Mouse (Mus musculus) lung, postnatal 0 days (tissue): ENCODE results near the gene Maats1. TPM values are rescaled to one million over a fixed set of nuclear protein-coding genes. Genes with fewer than 3 reads are reported as not detected.
A peak's percentile ranks its signal among the peaks of the same experiment; 100 is the strongest.

ENCODE experiments used
- ATAC-seq: fragments of 200-750 bp; cut with Nextera tagmentation; 2 replicates; pipeline ENCODE4 v1.8.0; 2017; ENCODE audit warnings: moderate library complexity
- DNase-seq: peaks from one replicate; pipeline ENCODE4 v3.0.0-alpha.2; 2016; ENCODE audit warnings: low spot score
- H3K27ac ChIP-seq: fragments of 300-500 bp; sonication (generic); 2 replicates; pipeline ENCODE4 v1.5.1; 2014; ENCODE audit warnings: antibody characterized with exemption, mild to moderate bottlenecking, low read length, mixed read lengths
- H3K27me3 ChIP-seq: fragments of 300-500 bp; sonication (generic); replicated peaks from 2 replicates; pipeline ENCODE4 v1.6.1; 2014; ENCODE audit warnings: low read length, mixed read lengths; ENCODE audit not compliant: insufficient read depth
- H3K36me3 ChIP-seq: fragments of 300-500 bp; sonication (generic); 2 replicates; pipeline ENCODE4 v1.6.1; 2014; ENCODE audit warnings: low read length, mixed read lengths; ENCODE audit not compliant: insufficient read depth
- H3K4me1 ChIP-seq: fragments of 300-500 bp; sonication (generic); 2 replicates; pipeline ENCODE4 v1.6.1; 2014; ENCODE audit warnings: antibody characterized with exemption, low read depth, low read length, mixed read lengths; ENCODE audit not compliant: insufficient read depth
- H3K4me2 ChIP-seq: fragments of 300-500 bp; sonication (generic); replicated peaks from 2 replicates; pipeline ENCODE4 v1.6.1; 2014; ENCODE audit warnings: low read depth, mild to moderate bottlenecking, low read length, moderate library complexity, mixed read lengths
- H3K4me3 ChIP-seq: fragments of 300-500 bp; sonication (generic); 2 replicates; pipeline ENCODE4 v1.5.1; 2014; ENCODE audit warnings: low read depth, low read length
- H3K9ac ChIP-seq: fragments of 300-500 bp; sonication (generic); replicated peaks from 2 replicates; pipeline ENCODE4 v1.6.1; 2014; ENCODE audit warnings: low read depth, mild to moderate bottlenecking
- H3K9me3 ChIP-seq: fragments of 300-500 bp; sonication (generic); 2 replicates; pipeline ENCODE4 v1.6.1; 2016; ENCODE audit warnings: low read length, mixed read lengths
- CTCF ChIP-seq: IDR thresholded peaks from 2 replicates; pipeline ENCODE4 v1.5.1; 2016; ENCODE audit warnings: antibody characterized with exemption, mild to moderate bottlenecking
- EP300 ChIP-seq: IDR thresholded peaks from 2 replicates; pipeline ENCODE4 v1.6.1; 2016; ENCODE audit warnings: antibody characterized with exemption, mild to moderate bottlenecking, control low read depth
- WGBS: fragments of 180-500 bp; shearing (Covaris S2); extraction: QIAGEN DNeasy Blood & Tissue Kit; methylation state at CpG from one replicate; pipeline ENCODE4 v1.1.7; 2014; 5-methylcytosine and 5-hydroxymethylcytosine counted together
- polyA plus RNA-seq: library from polyadenylated mRNA; unstranded; fragments of >200 nt; fragmentation: Nextera tagmentation; extraction: Ambion mirVana; gene quantifications from 2 replicates; pipeline ENCODE4 v1.2.1, GENCODE M21; 2015

Maats1 gene
- polyA plus RNA-seq, 1 experiment from 2014 or later = 2.6 TPM

GRCm38 (mm10) chr16:38248331-38248961, 93.5 kb downstream of the Maats1 start:
- 30% methylated on average over 13 of the region's 13 CpGs for WGBS

More at GRCm38 (mm10) chr16:38248331-38248961, 93.5 kb downstream of the Maats1 start:
- ATAC-seq = peak; percentile 78
- Histone ChIP-seq H3K27ac (no peak overlapping the region), H3K4me3 (no peak overlapping the region), H3K36me3 (no peaks in the 10 kb centered on the region), H3K4me1 (no peaks in the 10 kb centered on the region), H3K27me3 (no peaks in the 10 kb centered on the region), H3K9me3 (no peaks in the 10 kb centered on the region), H3K9ac (no peak overlapping the region), H3K4me2 (no peak overlapping the region)
- peak; percentile 49 for DNase-seq
- TF ChIP-seq EP300 (no peak), CTCF (no peak)

Other genes starting within 250 kb of the Maats1 start
- gene Nr1i2, start 47.3 kb downstream of the Maats1 start, polyA plus RNA-seq = 0.05 and 0.10 TPM in 2 replicates
- 205 and 218 TPM in 2 replicates for gene Cox17, start 4.8 kb upstream of the Maats1 start, polyA plus RNA-seq
- not detected in 2 replicates for gene Gm21987, start 4.9 kb upstream of the Maats1 start, polyA plus RNA-seq
- gene Popdc2, start 20.1 kb upstream of the Maats1 start, polyA plus RNA-seq = 4.7 and 6.5 TPM in 2 replicates
- 1.2 and 1.6 TPM in 2 replicates for gene Pla1a, start 91.0 kb upstream of the Maats1 start, polyA plus RNA-seq
- 54.9 and 59.9 TPM in 2 replicates for gene Adprh, start 110.6 kb upstream of the Maats1 start, polyA plus RNA-seq
- 0.14 and 0.25 TPM in 2 replicates for gene Cd80, start 113.4 kb upstream of the Maats1 start, polyA plus RNA-seq
- gene Timmdc1, start 180.5 kb upstream of the Maats1 start, polyA plus RNA-seq = 16.7 and 17.6 TPM in 2 replicates
- gene Poglut1, start 208.1 kb upstream of the Maats1 start, polyA plus RNA-seq = 19.4 and 22.4 TPM in 2 replicates
- gene Tmem39a, start 216.6 kb upstream of the Maats1 start, polyA plus RNA-seq = 45.2 and 45.9 TPM in 2 replicates